Mouse (Mus musculus) liver, embryonic 14.5 days (tissue): ENCODE measurements around the gene Lrmda. TPM values are rescaled to one million over a fixed set of nuclear protein-coding genes. Genes with fewer than 3 reads are reported as not detected.

ENCODE experiments used
- ATAC-seq: fragments of 200-750 bp; cut with Nextera tagmentation; 2 replicates; pipeline ENCODE4 v1.8.0; 2017; ENCODE audit warnings: moderate number of reproducible peaks, mild to moderate bottlenecking, moderate library complexity; ENCODE audit not compliant: insufficient read depth
- DNase-seq, 3 experiments: peaks; one replicate each; pipeline ENCODE4 v3.0.0-alpha.2; 2012 to 2013; ENCODE audit warnings: low read depth in 3 of 3, low spot score in 3 of 3
- H3K27ac ChIP-seq: fragments of 300-500 bp; sonication (generic); 2 replicates; pipeline ENCODE4 v1.5.1; 2014; ENCODE audit warnings: moderate library complexity, mild to moderate bottlenecking, control low read depth, inconsistent platforms
- H3K27me3 ChIP-seq: fragments of 300-500 bp; sonication (generic); 2 replicates; pipeline ENCODE4 v1.6.1; 2014; ENCODE audit warnings: mild to moderate bottlenecking, low read length, moderate library complexity; ENCODE audit not compliant: control insufficient read depth, insufficient read depth
- H3K36me3 ChIP-seq: fragments of 300-500 bp; sonication (generic); replicated peaks from 2 replicates; pipeline ENCODE4 v1.6.1; 2014; ENCODE audit warnings: low read depth; ENCODE audit not compliant: control insufficient read depth, insufficient read depth
- H3K4me1 ChIP-seq, 2 experiments: fragments of 200-500 bp in 1 of 2; fragments of 300-500 bp in 1 of 2; sonication (generic) in 1 of 2; replicated peaks; 2 replicates each; pipeline ENCODE4 v1.6.1; 2012 to 2014; ENCODE audit warnings: antibody characterized with exemption in 1 of 2, inconsistent platforms in 1 of 2, low read length in 1 of 2; ENCODE audit not compliant: control insufficient read depth in 2 of 2, insufficient read depth in 2 of 2
- H3K4me2 ChIP-seq: fragments of 300-500 bp; sonication (generic); 2 replicates; pipeline ENCODE4 v1.6.1; 2014; ENCODE audit warnings: low read depth, mild to moderate bottlenecking, control low read depth, moderate library complexity
- H3K4me3 ChIP-seq, 2 experiments: fragments of 200-500 bp in 1 of 2; fragments of 300-500 bp in 1 of 2; sonication (generic) in 1 of 2; 2 replicates each; pipeline ENCODE4 v1.5.1; 2012 to 2014; ENCODE audit warnings: low read depth in 2 of 2, low read length in 2 of 2, mild to moderate bottlenecking in 2 of 2, control low read depth in 1 of 2, inconsistent platforms in 1 of 2, moderate library complexity in 1 of 2; ENCODE audit not compliant: insufficient read depth in 1 of 2
- H3K9ac ChIP-seq: fragments of 300-500 bp; sonication (generic); replicated peaks from 2 replicates; pipeline ENCODE4 v1.6.1; 2014; ENCODE audit warnings: mild to moderate bottlenecking, control low read depth, moderate library complexity
- H3K9me3 ChIP-seq: fragments of 300-500 bp; sonication (generic); 2 replicates; pipeline ENCODE4 v1.6.1; 2016; ENCODE audit warnings: low read length, mixed read lengths; ENCODE audit not compliant: control insufficient read depth
- CTCF ChIP-seq: IDR thresholded peaks from 2 replicates; pipeline ENCODE4 v1.5.1; 2016; ENCODE audit warnings: antibody characterized with exemption, low read depth, control low read depth
- EP300 ChIP-seq: IDR thresholded peaks from 2 replicates; pipeline ENCODE4 v1.6.1; 2016; ENCODE audit warnings: antibody characterized with exemption, low read depth
- WGBS: fragments of 180-500 bp; shearing (Covaris S2); extraction: QIAGEN DNeasy Blood & Tissue Kit; methylation state at CpG from one replicate; pipeline ENCODE4 v1.1.7; 2014; ENCODE audit not compliant: insufficient replicate concordance; 5-methylcytosine and 5-hydroxymethylcytosine counted together
- polyA plus RNA-seq, 2 experiments: library from polyadenylated mRNA; depleted of rRNA in 1 of 2; stranded (reverse) in 1 of 2; unstranded in 1 of 2; fragments of >200 nt; fragmentation: Nextera tagmentation in 1 of 2; extraction: Ambion mirVana in 1 of 2; gene quantifications; 2 replicates each; pipeline versions ENCODE4 v1.2.1 to v1.2.3; 2012 to 2014

Lrmda gene
- polyA plus RNA-seq, 2 experiments, result 0.18 to 0.22 TPM

GRCm38 (mm10) chr14:22921796-22922195, 902.3 kb downstream of the Lrmda start:
- no peaks in the 10 kb centered on the region for H3K27me3 ChIP-seq
- DNase-seq (no peak), ATAC-seq (no peak)
- no peak overlapping the region for H3K4me2 ChIP-seq
- no peaks in the 10 kb centered on the region for H3K9me3 ChIP-seq
- WGBS, result 52% methylated on average over 2 of the region's 2 CpGs
- no peak overlapping the region for H3K27ac ChIP-seq
- H3K4me3 ChIP-seq, result no peak overlapping the region
- H3K4me1 ChIP-seq, result no peaks in the 10 kb centered on the region
- no peak overlapping the region for H3K9ac ChIP-seq
- TF ChIP-seq CTCF (no peak), EP300 (no peak)
- H3K36me3 ChIP-seq, result no peaks in the 10 kb centered on the region

- Histone ChIP-seq H3K4me3 (no peak overlapping the region), H3K4me1 (no peaks in the 10 kb centered on the region), H3K27ac (no peak overlapping the region), H3K36me3 (no peaks in the 10 kb centered on the region), H3K9ac (no peak overlapping the region), H3K27me3 (no peaks in the 10 kb centered on the region), H3K9me3 (no peaks in the 10 kb centered on the region), H3K4me2 (no peak overlapping the region)
- no peak for DNase-seq
- ATAC-seq, result no peak
- 60% methylated on average over 4 of the region's 4 CpGs for WGBS
- TF ChIP-seq CTCF (no peak), EP300 (no peak)
These were observed 903.1 kb downstream of the Lrmda start for GRCm38 (mm10) chr14:22922571-22922970.

GRCm38 (mm10) chr14:22923251-22923650, 903.7 kb downstream of the Lrmda start:
- Histone ChIP-seq H3K27ac (no peak overlapping the region), H3K36me3 (no peaks in the 10 kb centered on the region), H3K27me3 (no peaks in the 10 kb centered on the region), H3K9me3 (no peaks in the 10 kb centered on the region), H3K4me1 (no peaks in the 10 kb centered on the region), H3K4me2 (no peak overlapping the region), H3K9ac (no peak overlapping the region), H3K4me3 (no peak overlapping the region)
- ATAC-seq (no peak), DNase-seq (no peak)
- 46% methylated on average over 2 of the region's 2 CpGs for WGBS
- TF ChIP-seq EP300 (no peak), CTCF (no peak)

GRCm38 (mm10) chr14:22928263-22928662, 908.8 kb downstream of the Lrmda start:
- DNase-seq (no peak), ATAC-seq (peak; percentile 37; the same call in 1 of the 2 replicates)
- TF ChIP-seq CTCF, result no peak
- peak; percentile 60 for TF ChIP-seq EP300
- Histone ChIP-seq H3K36me3 (no peaks in the 10 kb centered on the region), H3K9ac (no peak overlapping the region), H3K4me2 (no peak overlapping the region), H3K4me3 (no peak overlapping the region), H3K27me3 (no peaks in the 10 kb centered on the region), H3K27ac (no peak overlapping the region), H3K9me3 (no peaks in the 10 kb centered on the region), H3K4me1 (no peaks in the 10 kb centered on the region)
- 39% methylated on average over 2 of the region's 2 CpGs for WGBS

- H3K36me3 ChIP-seq, result no peaks in the 10 kb centered on the region
- DNase-seq, result no peak
- no peak overlapping the region for H3K27ac ChIP-seq
- ATAC-seq, result no peak
- TF ChIP-seq EP300, result no peak
- TF ChIP-seq CTCF, result no peak
- no peaks in the 10 kb centered on the region for H3K27me3 ChIP-seq
- no peak overlapping the region for H3K9ac ChIP-seq
- no peak overlapping the region for H3K4me2 ChIP-seq
- WGBS, result 51% methylated on average over 1 of the region's 1 CpGs
- H3K4me1 ChIP-seq, result no peaks in the 10 kb centered on the region
- no peak overlapping the region for H3K4me3 ChIP-seq
- H3K9me3 ChIP-seq, result no peaks in the 10 kb centered on the region
These were observed 909.2 kb downstream of the Lrmda start for GRCm38 (mm10) chr14:22928683-22929082.

GRCm38 (mm10) chr14:22929585-22929984, 910.1 kb downstream of the Lrmda start:
- 68% methylated on average over 2 of the region's 2 CpGs for WGBS
- no peak overlapping the region for H3K4me2 ChIP-seq
- H3K36me3 ChIP-seq, result no peaks in the 10 kb centered on the region
- DNase-seq, result no peak
- no peak overlapping the region for H3K4me3 ChIP-seq
- no peaks in the 10 kb centered on the region for H3K9me3 ChIP-seq
- no peak overlapping the region for H3K27ac ChIP-seq
- ATAC-seq, result no peak
- H3K9ac ChIP-seq, result no peak overlapping the region
- H3K4me1 ChIP-seq, result no peaks in the 10 kb centered on the region
- no peak for TF ChIP-seq CTCF
- no peak for TF ChIP-seq EP300
- H3K27me3 ChIP-seq, result no peaks in the 10 kb centered on the region
